Mouse (Mus musculus) left cerebral cortex, postnatal 36 days (tissue): ENCODE measurements at regions not wholly inside any gene's neighbourhood (a gene's known extent, or its start where the extent isn't known, plus 50 kb on each side); places are given as distances from the start of the nearest gene placed in this dataset. TPM values are rescaled to one million over a fixed set of nuclear protein-coding genes. Genes with fewer than 3 reads are reported as not detected.

Experiments used
- microRNA-seq: library from miRNA; unstranded; fragments of <30 nt; microRNA quantifications from one replicate; pipeline ENCODE4 v1.2.0, GENCODE M21; 2022

Small RNA genes in the stretch of these regions (microRNA-seq; reads per million reads assigned to microRNA genes)
- not detected for gene Gm24369
